Mouse (Mus musculus) intestine, postnatal 0 days (tissue): ENCODE data around the gene Bcas3. TPM values are rescaled to one million over a fixed set of nuclear protein-coding genes. Genes with fewer than 3 reads are reported as not detected.
A peak's percentile ranks its signal among the peaks of the same experiment; 100 is the strongest.

Experiments used
- ATAC-seq: fragments of 200-750 bp; cut with Nextera tagmentation; 2 replicates; pipeline ENCODE4 v1.8.0; 2017; ENCODE audit warnings: mild to moderate bottlenecking, moderate TSS enrichment, moderate library complexity
- H3K27ac ChIP-seq: fragments of 300-500 bp; sonication (generic); 2 replicates; pipeline ENCODE4 v1.5.1; 2014; ENCODE audit warnings: mild to moderate bottlenecking, low read depth, low read length, moderate library complexity
- H3K27me3 ChIP-seq: fragments of 300-500 bp; sonication (generic); replicated peaks from 2 replicates; pipeline ENCODE4 v1.6.1; 2014; ENCODE audit warnings: low read length, mixed read lengths; ENCODE audit not compliant: control insufficient read depth, insufficient read depth
- H3K36me3 ChIP-seq: fragments of 300-500 bp; sonication (generic); 2 replicates; pipeline ENCODE4 v1.6.1; 2014; ENCODE audit warnings: mild to moderate bottlenecking, moderate library complexity; ENCODE audit not compliant: control insufficient read depth, insufficient read depth
- H3K4me1 ChIP-seq: fragments of 300-500 bp; sonication (generic); replicated peaks from 2 replicates; pipeline ENCODE4 v1.6.1; 2014; ENCODE audit warnings: antibody characterized with exemption, low read length, mixed read lengths; ENCODE audit not compliant: control insufficient read depth, insufficient read depth
- H3K4me2 ChIP-seq: fragments of 300-500 bp; sonication (generic); replicated peaks from 2 replicates; pipeline ENCODE4 v1.6.1; 2014; ENCODE audit warnings: low read depth, mild to moderate bottlenecking, moderate library complexity
- H3K4me3 ChIP-seq: fragments of 300-500 bp; sonication (generic); 2 replicates; pipeline ENCODE4 v1.5.1; 2014; ENCODE audit warnings: low read depth, low read length
- H3K9ac ChIP-seq: fragments of 300-500 bp; sonication (generic); 2 replicates; pipeline ENCODE4 v1.6.1; 2014; ENCODE audit warnings: mild to moderate bottlenecking, low read depth, low read length
- H3K9me3 ChIP-seq: fragments of 300-500 bp; sonication (generic); 2 replicates; pipeline ENCODE4 v1.6.1; 2016; ENCODE audit warnings: mixed run types; ENCODE audit not compliant: control insufficient read depth
- CTCF ChIP-seq: sonication (generic); IDR thresholded peaks from 2 replicates; pipeline ENCODE4 v1.5.1; 2016; ENCODE audit warnings: low read depth, mild to moderate bottlenecking, control low read depth, antibody characterized with exemption, moderate library complexity
- WGBS: fragments of 180-500 bp; shearing (Covaris S2); extraction: QIAGEN DNeasy Blood & Tissue Kit; methylation state at CpG from one replicate; pipeline ENCODE4 v1.1.7; 2014; 5-methylcytosine and 5-hydroxymethylcytosine counted together
- polyA plus RNA-seq: library from polyadenylated mRNA; unstranded; fragments of >200 nt; fragmentation: Nextera tagmentation; extraction: Ambion mirVana; gene quantifications from 2 replicates; pipeline ENCODE4 v1.2.1, GENCODE M21; 2015

Gene Bcas3
- polyA plus RNA-seq, 1 experiment from 2014 or later = 17.2 TPM

DNA sequence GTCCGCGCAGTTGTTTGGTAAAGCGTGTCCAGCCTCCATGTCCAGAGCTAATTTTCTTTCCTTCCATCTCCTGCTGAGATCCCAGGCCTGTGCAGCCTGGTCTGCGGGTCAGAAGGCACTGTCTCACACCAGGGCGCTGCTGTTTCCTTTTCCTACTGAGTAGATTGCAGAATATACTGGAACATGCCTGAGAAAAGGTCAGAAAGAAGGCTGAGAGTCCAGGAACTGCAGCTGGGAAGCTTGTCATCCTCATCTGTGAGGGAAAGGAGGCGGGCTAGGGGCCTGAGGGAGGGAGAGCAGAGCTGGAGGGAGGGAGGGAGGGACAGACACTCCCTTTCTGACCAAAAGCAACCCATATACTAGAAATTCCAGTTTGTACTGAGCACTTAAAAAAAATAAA, 170.7 kb downstream of the Bcas3 start:
- Histone ChIP-seq H3K27ac (no peak overlapping the region), H3K4me3 (no peak overlapping the region), H3K27me3 (no peaks in the 10 kb centered on the region), H3K9ac (no peak overlapping the region), H3K36me3 (no peaks in the 10 kb centered on the region), H3K4me1 (0 out of 2 replicates have a peak, but pooled peaks cover 3% of the 10 kb centered on the region), H3K4me2 (no peak overlapping the region), H3K9me3 (no peaks in the 10 kb centered on the region)
- no peak for TF ChIP-seq CTCF
- 59% methylated on average over 6 of the region's 6 CpGs for WGBS
- no peak for ATAC-seq

DNA sequence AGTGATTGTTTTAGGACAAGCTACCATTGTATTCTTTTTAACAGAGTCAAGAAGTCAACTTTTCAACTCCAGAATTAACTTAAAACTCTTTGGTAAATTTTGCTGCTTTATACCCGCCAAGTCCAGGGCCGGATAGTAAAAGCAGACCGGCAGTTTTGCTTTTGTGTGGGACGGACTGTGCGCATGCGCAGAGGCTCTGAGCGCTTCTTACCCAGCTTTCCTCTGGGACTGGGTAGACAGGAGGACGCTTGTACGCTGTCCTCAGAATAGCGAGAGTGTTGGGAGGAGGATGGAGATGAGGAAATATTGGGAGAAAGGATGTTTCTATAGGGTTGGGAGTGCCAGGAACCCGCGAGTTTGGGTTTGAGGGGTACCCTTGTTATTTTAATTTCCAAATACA, 171.2 kb downstream of the Bcas3 start:
- peak overlapping the region; percentile 50 for H3K4me2 ChIP-seq
- TF ChIP-seq CTCF = no peak
- H3K36me3 ChIP-seq = no peaks in the 10 kb centered on the region
- no peak for ATAC-seq
- no peak overlapping the region for H3K27ac ChIP-seq
- WGBS = 45% methylated on average over 12 of the region's 12 CpGs
- no peaks in the 10 kb centered on the region for H3K27me3 ChIP-seq
- 0 out of 2 replicates have a peak, but pooled peaks cover 3% of the 10 kb centered on the region for H3K4me1 ChIP-seq
- H3K9ac ChIP-seq = no peak overlapping the region
- H3K9me3 ChIP-seq = no peaks in the 10 kb centered on the region
- no peak overlapping the region for H3K4me3 ChIP-seq

DNA sequence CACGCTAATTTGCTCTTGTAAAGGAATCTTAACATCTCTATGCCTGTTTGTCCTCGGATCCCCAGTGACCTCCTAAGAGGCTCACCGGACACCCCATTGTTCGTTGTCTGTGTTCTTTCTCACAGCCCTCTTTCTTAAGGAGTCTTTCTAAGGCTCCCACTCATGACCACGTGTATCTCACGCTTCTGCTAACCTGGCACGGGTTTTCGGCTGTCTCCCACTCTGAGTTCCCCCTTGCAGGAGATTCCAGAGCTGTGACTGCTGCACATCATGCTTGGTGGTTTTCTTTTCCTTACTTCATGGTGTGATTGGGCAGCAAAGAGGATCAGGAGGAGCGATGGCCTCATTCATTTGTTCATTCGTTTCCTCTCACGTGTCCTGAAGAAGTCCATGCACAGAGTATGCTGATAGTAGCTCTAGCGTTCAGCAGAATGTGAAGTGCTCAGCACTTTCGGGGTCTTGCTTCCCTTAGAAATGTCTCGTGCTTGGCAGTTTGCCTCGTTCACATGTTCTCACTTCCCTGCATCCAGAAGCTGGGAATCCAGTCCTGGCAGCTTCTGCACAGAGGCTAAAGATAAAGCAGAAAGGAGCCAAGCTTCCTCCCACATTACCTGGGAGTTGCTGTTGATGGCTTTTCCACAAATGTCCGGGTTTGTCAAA, 172.0 kb downstream of the Bcas3 start:
- 46% methylated on average over 16 of the region's 16 CpGs for WGBS
- H3K36me3 ChIP-seq = no peaks in the 10 kb centered on the region
- H3K4me1 ChIP-seq = 0 out of 2 replicates have a peak, but pooled peaks cover 3% of the 10 kb centered on the region
- H3K4me2 ChIP-seq = peak overlapping the region; percentile 30; the same call in 1 of the 2 replicates
- no peak for TF ChIP-seq CTCF
- H3K9me3 ChIP-seq = no peaks in the 10 kb centered on the region
- H3K9ac ChIP-seq = no peak overlapping the region
- no peaks in the 10 kb centered on the region for H3K27me3 ChIP-seq
- H3K4me3 ChIP-seq = no peak overlapping the region
- no peak overlapping the region for H3K27ac ChIP-seq
- ATAC-seq = 0 out of 2 replicates have a peak, but pooled peaks have one; percentile 16

DNA sequence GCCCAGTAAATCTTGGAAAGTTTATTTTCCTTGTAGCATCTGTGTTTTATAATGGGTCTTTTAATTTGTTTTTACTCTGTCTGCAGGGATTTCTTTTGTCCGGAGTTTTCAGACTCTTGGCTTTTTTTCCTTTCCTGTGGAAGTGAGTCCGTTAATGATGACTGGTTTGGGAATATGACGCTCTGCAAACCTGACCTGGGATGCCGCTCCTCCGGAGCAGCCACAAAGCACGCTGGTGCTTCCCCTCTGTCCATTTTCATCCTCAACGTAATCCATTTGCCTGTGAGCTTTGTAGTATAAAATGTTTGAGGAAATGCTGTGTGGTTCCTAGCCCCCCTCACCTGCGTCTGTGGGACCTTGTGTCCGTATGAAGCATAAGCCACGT, 172.5 kb downstream of the Bcas3 start:
- no peak overlapping the region for H3K9ac ChIP-seq
- 58% methylated on average over 10 of the region's 10 CpGs for WGBS
- H3K4me1 ChIP-seq = 0 out of 2 replicates have a peak, but pooled peaks cover 3% of the 10 kb centered on the region
- H3K27ac ChIP-seq = no peak overlapping the region
- H3K27me3 ChIP-seq = no peaks in the 10 kb centered on the region
- no peaks in the 10 kb centered on the region for H3K9me3 ChIP-seq
- peak overlapping the region; percentile 30; the same call in 1 of the 2 replicates for H3K4me2 ChIP-seq
- H3K4me3 ChIP-seq = no peak overlapping the region
- ATAC-seq = no peak
- no peak for TF ChIP-seq CTCF
- H3K36me3 ChIP-seq = no peaks in the 10 kb centered on the region

DNA sequence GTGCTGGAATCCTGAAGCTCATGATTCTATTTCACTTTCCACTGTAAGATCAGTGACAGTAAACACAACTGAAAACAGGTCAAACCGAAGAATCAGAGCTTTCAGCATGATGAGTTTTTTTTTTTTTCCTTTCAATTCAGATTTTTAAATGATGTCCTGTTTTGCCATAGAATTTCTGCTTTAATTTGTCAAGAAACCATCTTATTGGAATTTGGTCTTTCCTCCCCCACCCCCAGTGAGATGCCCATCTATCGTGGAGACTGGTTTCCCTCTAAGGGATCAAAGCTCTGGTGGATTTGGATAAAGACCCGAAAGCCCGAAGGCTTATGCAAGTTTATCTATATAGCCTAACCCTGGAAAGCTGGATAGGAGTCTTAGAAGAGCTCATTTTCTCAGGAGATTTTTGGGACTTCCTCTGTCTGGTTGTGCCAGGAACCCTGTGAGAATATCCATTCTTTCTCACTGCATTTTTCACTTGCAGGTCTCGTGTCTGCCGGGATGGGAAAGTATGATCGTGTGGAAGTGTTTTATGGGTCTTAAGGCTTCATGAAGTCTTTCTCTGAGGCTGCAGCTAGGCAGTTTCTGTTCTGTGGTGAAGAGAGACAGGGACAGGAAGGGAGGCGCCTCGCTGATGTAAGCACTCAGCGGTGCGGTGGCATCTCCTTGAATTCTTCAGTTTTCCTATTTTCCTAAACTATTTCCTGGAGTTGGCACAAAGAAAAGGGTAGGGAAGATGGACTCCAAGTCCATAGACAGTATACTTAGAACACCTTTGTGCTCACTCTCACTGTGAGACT, 173.2 kb downstream of the Bcas3 start:
- H3K9me3 ChIP-seq = no peaks in the 10 kb centered on the region
- 69% methylated on average over 11 of the region's 11 CpGs for WGBS
- H3K4me2 ChIP-seq = 0 out of 2 replicates have a peak overlapping the region, but pooled peaks have one; percentile 17

DNA sequence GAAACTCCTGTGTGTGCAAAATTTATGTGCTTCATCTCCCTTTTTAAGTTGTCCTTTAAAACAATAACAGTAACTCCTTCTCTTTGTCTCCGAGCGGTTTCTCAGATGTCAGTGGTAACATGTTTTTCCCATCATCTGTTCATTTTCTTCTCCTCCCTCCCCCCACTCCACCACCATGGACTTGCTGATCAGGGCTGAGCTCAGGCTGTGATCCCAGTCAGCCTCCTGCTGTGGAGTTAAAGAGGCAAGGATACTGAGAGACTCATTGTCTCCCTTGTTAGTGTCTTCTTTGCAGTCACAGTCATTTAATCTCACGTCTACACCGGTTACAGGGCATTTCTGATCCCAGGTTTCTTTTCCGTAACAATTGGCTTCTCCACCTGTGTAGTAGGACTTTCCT, 174.3 kb downstream of the Bcas3 start:
- no peak for TF ChIP-seq CTCF
- Histone ChIP-seq H3K9ac (no peak overlapping the region), H3K4me2 (no peak overlapping the region), H3K4me3 (no peak overlapping the region), H3K9me3 (no peaks in the 10 kb centered on the region), H3K4me1 (0 out of 2 replicates have a peak, but pooled peaks cover 3% of the 10 kb centered on the region), H3K27me3 (no peaks in the 10 kb centered on the region), H3K27ac (no peak overlapping the region), H3K36me3 (no peaks in the 10 kb centered on the region)
- no peak for ATAC-seq
- 78% methylated on average over 5 of the region's 5 CpGs for WGBS

More for the DNA sequence above, 173.2 kb downstream of the Bcas3 start:
- TF ChIP-seq CTCF = no peak
- ATAC-seq = no peak
- H3K4me1 ChIP-seq = 0 out of 2 replicates have a peak, but pooled peaks cover 3% of the 10 kb centered on the region
- H3K36me3 ChIP-seq = no peaks in the 10 kb centered on the region
- no peaks in the 10 kb centered on the region for H3K27me3 ChIP-seq
- no peak overlapping the region for H3K27ac ChIP-seq
- H3K9ac ChIP-seq = no peak overlapping the region
- H3K4me3 ChIP-seq = no peak overlapping the region
